In the genomic region with DNA sequence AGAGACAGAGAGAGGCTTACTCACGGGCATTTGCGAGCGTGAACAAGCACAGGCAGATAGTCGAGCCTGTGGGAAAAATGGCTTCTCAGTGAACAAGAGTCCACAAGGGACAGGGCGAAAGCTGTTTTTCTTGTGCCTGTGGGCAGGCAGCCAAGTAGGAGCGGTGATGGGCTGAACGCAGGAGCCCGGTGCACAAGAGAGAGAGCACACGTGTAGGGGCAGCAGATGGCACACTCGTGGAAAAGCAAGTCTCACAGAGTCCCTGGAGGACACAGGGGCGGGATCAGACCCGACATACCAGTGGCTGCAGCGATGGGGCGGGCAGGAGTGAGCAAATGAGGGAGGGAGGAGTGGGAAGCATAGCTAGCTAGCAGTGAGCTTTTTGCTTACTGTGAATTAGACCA, we compare ENCODE assay signal across 8 mouse cellular contexts. TPM values are rescaled to one million over a fixed set of nuclear protein-coding genes. Genes with fewer than 3 reads are reported as not detected.
A peak's percentile ranks its signal among the peaks of the same experiment; 100 is the strongest.
DNase-seq lines count a peak whose midpoint lies in the region; ATAC-seq and TF ChIP-seq lines count a peak whose summit lies in the region.

No protein-coding gene starts in this region.

- no peaks in the 10 kb centered on the region for H3K36me3 ChIP-seq in forebrain, embryonic 14.5 days (ENCODE audit: control insufficient read depth, insufficient read depth, low read length)

- peak overlapping the region; percentile 65 for H3K9ac ChIP-seq in forebrain, embryonic 14.5 days (ENCODE audit: low read length)

- WGBS in forebrain, embryonic 14.5 days: 2% methylated on average over 14 of the region's 14 CpGs
- WGBS in lung, adult 2 months: under 1% methylated on average over 14 of the region's 14 CpGs

- intact Hi-C loops in heart, postnatal 10 days (cut with DNase I): no loop called here

- TF ChIP-seq CTCF in layer of hippocampus, adult 2 months (conservative IDR thresholded peaks at IDR 0.05): no peak
- TF ChIP-seq CTCF in lung, adult 2 months (IDR thresholded peaks at IDR 0.05; ENCODE audit: insufficient read depth, low read length): no peak

- no peaks in the 10 kb centered on the region for H3K9me3 ChIP-seq in forebrain, embryonic 14.5 days (replicated peaks; ENCODE audit: control insufficient read depth, low read length)

- peak overlapping the region; percentile 47 for H3K4me3 ChIP-seq in forebrain, embryonic 14.5 days (ENCODE audit: low read depth, low read length)
- peak overlapping the region; percentile 71 for H3K4me3 ChIP-seq in layer of hippocampus, adult 2 months
- H3K4me3 ChIP-seq in lung, adult 2 months (replicated peaks; ENCODE audit: extremely low read depth, low read depth, low read length): peak overlapping the region; percentile 37

- H3K4me2 ChIP-seq in forebrain, embryonic 14.5 days (ENCODE audit: low read length): peak overlapping the region; percentile 68

- H3K4me1 ChIP-seq in forebrain, embryonic 14.5 days (ENCODE audit: control insufficient read depth, insufficient read depth, low read length): peaks cover 3% of the 10 kb centered on the region; the same call in 1 of the 2 replicates
- H3K4me1 ChIP-seq in lung, adult 2 months (ENCODE audit: control insufficient read depth, insufficient read depth, low read length): peaks cover 4% of the 10 kb centered on the region; the same call in 1 of the 2 replicates

- DNase-seq in MEL-GATA-1-ER (ENCODE audit: extremely low read depth, low read depth): peak; percentile 64
- DNase-seq in c-Kit-positive CD71-positive TER-119-negative erythroid progenitor cells, embryonic 14.5 days (ENCODE audit: low read depth): peak; percentile 44
- peak; percentile 81 for DNase-seq in forebrain, embryonic 14.5 days (ENCODE audit: low spot score)
- peak; percentile 66 to 76 for DNase-seq in heart, postnatal 10 days
- peak; percentile 40 to 42 for DNase-seq in layer of hippocampus, adult 2 months (ENCODE audit: low spot score in 2 of 2)
- DNase-seq in lung, adult 2 months: no peak
- peak; percentile 43 for DNase-seq in ovary, postnatal 10 days (ENCODE audit: low spot score)
- peak; percentile 23 for DNase-seq in thymus, postnatal 0 days (ENCODE audit: low spot score)

- no peaks in the 10 kb centered on the region for H3K27me3 ChIP-seq in forebrain, embryonic 14.5 days (replicated peaks; ENCODE audit: control insufficient read depth, insufficient read depth, low read length)

- peak; percentile 75 for ATAC-seq in forebrain, embryonic 14.5 days

- TF ChIP-seq POLR2A in lung, adult 2 months (IDR thresholded peaks at IDR 0.05; ENCODE audit: borderline replicate concordance, extremely low read depth, low read depth, low read length): peak; percentile 26; the same call in 1 of the 2 replicates

- peak overlapping the region; percentile 90 for H3K27ac ChIP-seq in forebrain, embryonic 14.5 days (ENCODE audit: low read depth, low read length)
- H3K27ac ChIP-seq in layer of hippocampus, adult 2 months: peak overlapping the region; percentile 90

RNA-seq across cellular contexts. Expression of gene Dcpp3, which starts 7.8 kb away (rescaled TPM):
- not detected in 2 replicates for polyA plus RNA-seq in forebrain, embryonic 14.5 days (2014; fragmentation: Nextera tagmentation; extraction: Ambion mirVana)
- not detected for total RNA-seq in heart, postnatal 10 days (2021)
- not detected for total RNA-seq in layer of hippocampus, adult 2 months (2021)
- not detected in 2 replicates for polyA plus RNA-seq in lung, adult 2 months (2012; rRNA removed)
- 1.9 and 3.2 TPM in 2 replicates for polyA plus RNA-seq in thymus, postnatal 0 days (2015; fragmentation: Nextera tagmentation; extraction: Ambion mirVana)

RNA-seq across cellular contexts. Expression of gene Sbp, which starts 16.4 kb away (rescaled TPM):
- not detected in 2 replicates for polyA plus RNA-seq in forebrain, embryonic 14.5 days (2014; fragmentation: Nextera tagmentation; extraction: Ambion mirVana)
- total RNA-seq in heart, postnatal 10 days (2021): not detected
- not detected for total RNA-seq in layer of hippocampus, adult 2 months (2021)
- not detected in 2 replicates for polyA plus RNA-seq in lung, adult 2 months (2012; rRNA removed)
- 1.6 and 1.8 TPM in 2 replicates for polyA plus RNA-seq in thymus, postnatal 0 days (2015; fragmentation: Nextera tagmentation; extraction: Ambion mirVana)

RNA-seq across cellular contexts. Expression of gene Sbpl, which starts 30.0 kb away (rescaled TPM):
- polyA plus RNA-seq in forebrain, embryonic 14.5 days (2014; fragmentation: Nextera tagmentation; extraction: Ambion mirVana): not detected in 2 replicates
- not detected for total RNA-seq in heart, postnatal 10 days (2021)
- total RNA-seq in layer of hippocampus, adult 2 months (2021): not detected
- not detected in 2 replicates for polyA plus RNA-seq in lung, adult 2 months (2012; rRNA removed)
- 2.8 and 3.9 TPM in 2 replicates for polyA plus RNA-seq in thymus, postnatal 0 days (2015; fragmentation: Nextera tagmentation; extraction: Ambion mirVana)

RNA-seq across cellular contexts. Expression of gene Dcpp2, which starts 44.4 kb away (rescaled TPM):
- not detected in 2 replicates for polyA plus RNA-seq in forebrain, embryonic 14.5 days (2014; fragmentation: Nextera tagmentation; extraction: Ambion mirVana)
- not detected for total RNA-seq in heart, postnatal 10 days (2021)
- total RNA-seq in layer of hippocampus, adult 2 months (2021): not detected
- polyA plus RNA-seq in lung, adult 2 months (2012; rRNA removed): not detected in 2 replicates
- polyA plus RNA-seq in thymus, postnatal 0 days (2015; fragmentation: Nextera tagmentation; extraction: Ambion mirVana): 0.65 and 1.1 TPM in 2 replicates

RNA-seq across cellular contexts. Expression of gene Dcpp1, which starts 44.4 kb away (rescaled TPM):
- polyA plus RNA-seq in forebrain, embryonic 14.5 days (2014; fragmentation: Nextera tagmentation; extraction: Ambion mirVana): not detected in 2 replicates
- not detected for total RNA-seq in heart, postnatal 10 days (2021)
- total RNA-seq in layer of hippocampus, adult 2 months (2021): not detected
- not detected in 2 replicates for polyA plus RNA-seq in lung, adult 2 months (2012; rRNA removed)
- 3.0 TPM in 2 replicates for polyA plus RNA-seq in thymus, postnatal 0 days (2015; fragmentation: Nextera tagmentation; extraction: Ambion mirVana)
